Mouse (Mus musculus): ENCODE data around the gene Gm10964.

The Gm10964 gene

DNA sequence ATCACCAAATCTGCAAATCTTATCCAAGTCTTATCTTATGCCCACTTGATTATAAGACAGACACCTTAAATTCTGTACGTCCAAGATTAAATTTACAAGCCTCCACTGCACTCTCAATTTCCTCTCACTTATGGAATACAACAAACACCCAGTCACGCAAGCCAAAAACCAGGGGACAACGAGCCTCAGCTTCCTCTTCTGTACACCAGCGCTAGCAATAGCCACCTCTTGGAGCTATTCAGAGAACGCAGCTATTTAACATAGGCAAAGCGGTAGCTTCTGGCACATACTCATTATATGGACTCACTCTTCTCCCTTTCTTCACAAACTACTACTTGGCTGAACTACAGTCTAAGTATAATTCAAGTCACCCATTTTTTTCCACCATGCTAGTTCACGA is 40.0 kb downstream of the Gm10964 start:
- no peak for DNase-seq

DNA sequence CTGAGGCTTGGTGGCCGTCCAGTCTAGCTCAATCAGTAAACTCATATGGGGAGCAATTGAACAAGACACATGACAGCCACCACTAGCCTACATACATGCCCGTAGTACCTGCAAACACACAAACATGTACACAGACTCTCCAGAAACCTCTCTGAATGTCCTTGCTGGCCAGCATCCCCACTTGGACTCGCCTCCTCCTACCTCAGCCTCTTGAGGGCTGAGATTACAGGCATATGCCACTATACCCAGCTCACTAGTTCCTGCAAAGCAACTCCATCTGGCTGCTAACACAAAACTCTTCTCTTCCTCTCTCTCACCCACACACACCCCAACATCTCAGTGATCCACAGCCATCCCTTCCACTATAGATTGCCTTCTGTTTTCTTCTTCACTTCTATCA is 41.1 kb downstream of the Gm10964 start:
- no peak for DNase-seq

DNA sequence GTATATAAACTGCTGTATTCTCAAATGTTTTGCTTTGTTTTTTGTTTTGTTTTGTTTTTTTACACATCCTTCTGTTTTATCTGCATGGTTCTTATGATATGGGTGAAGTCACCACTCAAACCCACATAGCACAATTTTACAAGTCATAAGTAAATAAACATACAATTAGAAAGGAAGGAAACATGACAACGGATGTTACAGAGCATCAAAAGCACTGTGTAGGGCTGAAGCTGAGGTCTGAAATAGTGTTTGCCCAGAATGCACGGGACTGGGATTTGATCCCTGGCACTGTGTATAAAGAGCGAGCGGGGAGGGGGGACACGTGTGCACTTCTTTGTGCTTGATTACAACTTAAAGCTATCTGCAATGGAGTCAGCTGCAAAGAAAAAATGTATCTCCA is 41.6 kb downstream of the Gm10964 start:
- DNase-seq = no peak

DNA sequence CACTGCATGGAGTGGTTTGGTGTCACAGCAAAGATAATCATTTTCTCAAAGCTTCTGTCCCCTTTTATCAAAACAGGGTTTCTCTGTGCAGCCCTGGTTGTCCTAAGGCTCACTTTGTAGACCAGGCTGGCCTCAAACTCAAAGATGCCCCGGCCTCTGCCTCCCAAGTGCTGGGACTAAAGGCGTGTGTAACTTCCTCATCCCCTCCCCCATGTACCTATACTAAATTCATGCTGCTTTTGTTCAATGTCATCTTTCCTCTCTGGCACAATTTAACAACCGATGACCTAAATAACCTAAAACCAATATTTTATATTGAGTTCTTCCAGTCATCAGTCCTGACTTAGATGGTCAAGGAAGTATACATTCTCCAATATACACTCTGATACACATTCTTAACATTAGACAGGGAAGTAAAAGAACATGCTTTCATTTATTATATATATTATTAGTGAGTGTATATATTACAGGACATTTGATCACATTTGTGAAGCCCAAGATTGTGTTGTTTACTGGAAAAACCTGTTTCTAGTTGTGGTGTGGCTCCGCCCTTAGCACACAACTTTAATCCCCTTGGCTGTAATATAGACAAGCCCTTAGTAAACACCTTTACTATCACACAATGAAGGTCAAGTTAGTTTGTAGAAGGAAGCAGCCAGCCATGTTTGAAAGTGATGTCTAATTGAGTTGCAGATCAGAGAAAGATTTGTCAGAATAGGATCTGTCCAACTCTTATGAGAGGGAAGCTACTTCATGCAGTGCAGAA is 43.9 kb downstream of the Gm10964 start:
- no peak for DNase-seq

DNA sequence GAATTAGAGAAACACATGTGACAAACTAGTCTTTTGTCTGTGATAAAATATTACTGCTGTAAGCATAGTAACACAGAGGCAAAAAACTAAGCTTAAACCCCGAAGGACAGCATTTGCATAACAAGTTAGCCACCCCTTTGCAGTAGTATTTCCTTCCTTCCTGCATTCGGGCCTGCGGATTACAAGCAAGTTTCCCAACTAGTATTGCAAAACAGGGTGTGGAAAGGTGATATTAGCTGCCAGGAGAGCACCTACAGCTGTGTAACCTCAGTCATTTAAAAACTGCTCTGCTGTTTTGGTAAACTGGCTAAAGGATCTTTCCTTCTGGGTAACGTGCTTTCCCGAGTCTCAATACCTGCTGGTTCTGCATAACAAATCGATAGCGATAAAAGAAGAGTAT is 48.1 kb downstream of the Gm10964 start:
- no peak for DNase-seq

DNA sequence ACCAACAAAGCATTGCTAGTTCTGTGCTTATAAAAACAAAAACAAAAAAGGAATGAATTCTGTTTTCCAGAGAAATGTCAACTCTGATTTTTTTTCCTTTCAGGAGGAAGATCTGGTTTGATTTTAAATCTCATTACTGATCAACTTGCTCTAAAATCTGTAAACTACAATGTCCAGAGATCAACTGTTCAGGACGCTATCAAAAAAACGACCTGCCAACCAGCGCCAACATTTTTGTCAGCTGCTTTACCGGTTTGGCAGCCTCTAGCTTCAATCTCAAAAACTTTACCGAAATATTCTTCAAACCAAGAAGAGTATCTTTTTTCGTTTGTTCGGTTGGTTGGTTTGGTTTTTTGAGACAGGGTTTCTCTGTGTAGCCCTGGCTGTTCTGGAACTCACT is 49.9 kb downstream of the Gm10964 start:
- no peak for DNase-seq

DNA sequence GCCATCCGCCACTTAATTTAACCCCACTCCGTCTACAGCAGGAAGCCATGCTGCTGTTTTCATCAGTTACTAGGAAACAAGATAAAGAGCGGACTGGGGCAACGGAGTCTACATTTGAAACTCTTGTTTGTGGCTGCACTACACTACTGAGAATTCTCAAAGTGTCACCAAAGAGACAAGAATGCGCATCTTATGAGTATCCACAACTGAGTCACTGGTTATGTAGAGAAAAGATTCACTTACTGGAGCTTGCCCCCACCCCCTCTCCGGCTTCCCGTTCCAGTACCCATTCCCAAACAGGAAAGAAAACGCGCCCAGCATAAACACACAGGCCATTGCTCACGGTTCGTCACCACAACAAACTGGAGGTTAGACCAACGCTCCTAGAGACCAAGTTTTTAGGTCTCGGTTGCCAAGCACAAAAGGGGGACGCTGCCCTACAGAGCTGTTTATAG is 50.8 kb downstream of the Gm10964 start:
- peak; percentile 62 for DNase-seq

DNA sequence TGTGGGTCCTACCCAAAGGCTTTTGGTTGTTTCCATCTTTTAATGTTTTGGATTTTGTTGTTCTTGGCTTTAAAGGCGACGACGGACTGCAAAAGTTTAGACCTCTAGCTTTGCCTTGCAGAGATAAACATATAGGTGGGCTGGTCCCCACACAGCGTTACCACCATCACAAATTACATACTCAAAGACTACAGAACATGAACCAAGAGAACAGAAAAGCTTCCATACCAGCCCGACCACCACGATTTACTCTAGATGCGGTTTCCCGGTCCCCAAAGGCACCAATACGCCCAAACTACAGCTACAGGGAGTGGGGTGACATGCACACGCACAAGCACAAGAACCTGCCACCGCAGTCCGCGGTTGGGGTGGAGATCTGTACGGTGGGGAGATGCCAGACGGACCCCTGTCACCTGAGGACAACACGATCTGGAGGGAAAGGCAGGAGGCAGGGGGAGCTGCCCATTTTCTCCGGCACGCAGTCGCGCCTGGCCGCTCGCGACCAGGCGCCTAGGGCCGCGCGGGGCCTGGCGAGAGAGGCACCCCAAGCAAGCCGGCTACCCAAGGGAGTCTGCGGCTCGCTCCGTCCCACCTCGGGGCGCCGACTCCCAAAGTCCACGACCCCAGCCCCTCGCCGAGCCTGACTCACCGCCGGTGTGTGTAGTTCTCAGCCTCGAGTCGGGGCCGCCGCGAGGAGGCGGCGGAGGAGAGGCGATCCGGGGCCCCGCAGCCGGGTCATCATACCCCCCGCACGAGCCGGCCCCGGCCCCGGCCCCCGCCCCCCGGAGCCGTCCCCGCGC is 51.4 kb downstream of the Gm10964 start:
- peak; percentile 59 for DNase-seq

DNA sequence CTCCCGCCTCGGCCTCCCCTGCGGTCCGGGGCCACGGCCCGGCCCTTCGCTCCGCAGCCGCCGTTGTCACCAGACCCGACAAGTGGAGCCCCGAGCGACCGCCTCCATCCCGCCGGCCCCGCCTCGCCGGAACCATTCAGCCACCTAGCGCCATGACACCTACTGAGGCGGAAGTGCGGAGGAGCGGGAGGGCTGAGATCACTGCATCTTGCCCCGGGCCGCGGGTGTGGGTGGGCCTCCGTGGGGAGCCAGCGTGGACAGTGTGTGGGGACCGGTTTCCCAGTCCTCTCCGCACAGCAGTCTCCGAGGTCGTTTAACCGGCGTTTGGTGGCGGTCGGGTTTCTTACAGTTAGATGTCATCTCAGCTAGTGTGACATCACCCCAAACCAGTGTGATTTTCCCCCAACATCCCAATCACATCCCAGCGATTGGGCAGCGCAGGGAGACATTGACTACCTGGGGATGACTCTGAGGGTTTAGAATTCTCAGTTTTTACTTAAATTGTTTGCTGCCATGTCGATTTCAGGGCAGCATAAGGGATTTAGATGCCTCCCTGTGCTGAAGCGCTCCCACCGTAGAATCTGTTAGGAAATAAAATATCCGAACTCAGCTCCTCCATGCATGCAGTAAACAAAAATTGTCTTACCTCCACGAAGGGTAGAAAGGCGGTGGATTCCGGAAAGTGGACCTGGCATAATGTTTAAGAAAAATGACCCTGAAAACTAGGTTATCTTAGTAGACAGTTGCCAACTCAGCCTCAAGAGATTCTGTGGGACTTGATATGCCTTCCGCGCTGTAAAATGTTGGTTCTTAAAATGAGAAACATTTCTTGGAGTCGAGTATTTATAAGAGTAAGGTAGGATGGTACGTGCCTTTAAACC is 52.3 kb downstream of the Gm10964 start, which contains the start of gene Hipk1:
TSS of gene Hipk1 (minus strand) at position 334 of the 881 bp plus-strand sequence.
- peak; percentile 96 for DNase-seq

DNA sequence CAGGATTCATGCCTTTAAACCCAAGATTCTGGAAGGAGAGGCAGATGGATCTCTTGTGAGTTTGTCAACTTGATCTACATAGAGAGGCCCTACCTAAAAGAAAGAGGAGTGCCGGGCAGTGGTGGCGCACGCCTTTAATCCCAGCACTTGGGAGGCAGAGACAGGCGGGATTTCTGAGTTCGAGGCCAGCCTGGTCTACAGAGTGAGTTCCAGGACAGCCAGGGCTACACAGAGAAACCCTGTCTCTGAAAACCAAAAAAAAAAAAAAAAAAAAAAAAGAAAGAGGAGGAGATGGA is 52.9 kb downstream of the Gm10964 start:
- DNase-seq = peak; percentile 34

DNA sequence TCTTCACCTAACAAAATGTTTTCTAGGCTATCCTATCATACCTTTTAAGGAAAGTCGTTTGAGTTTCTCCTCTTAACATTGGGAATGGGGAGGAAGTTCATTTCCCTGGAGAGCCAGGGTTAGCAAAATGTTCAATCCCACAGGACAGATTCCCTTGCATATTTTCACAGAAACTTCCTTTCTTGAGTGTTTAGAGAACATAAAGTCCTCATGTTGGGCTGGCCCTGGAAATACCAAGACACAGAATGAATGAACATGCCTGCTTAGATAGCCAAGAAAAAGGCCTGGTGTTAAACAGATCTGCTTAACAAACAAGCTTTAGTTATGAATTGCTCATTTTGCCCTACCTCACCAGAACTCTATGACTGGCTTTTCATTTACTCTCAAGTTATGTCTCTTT is 53.4 kb downstream of the Gm10964 start:
- DNase-seq = no peak
